Mouse (Mus musculus) testis, adult 2 months (tissue): ENCODE measurements around the gene Tfcp2. TPM values are rescaled to one million over a fixed set of nuclear protein-coding genes. Genes with fewer than 3 reads are reported as not detected.
A peak's percentile ranks its signal among the peaks of the same experiment; 100 is the strongest.

Experiments used
- H3K27ac ChIP-seq: fragments of 200-500 bp; 2 replicates; pipeline ENCODE4 v1.5.1; 2012; ENCODE audit warnings: low read depth, low read length; ENCODE audit not compliant: control insufficient read depth, insufficient read depth
- H3K27me3 ChIP-seq: fragments of 200-500 bp; 2 replicates; pipeline ENCODE4 v1.6.1; 2012; ENCODE audit warnings: mild to moderate bottlenecking, low read length, moderate library complexity; ENCODE audit not compliant: control insufficient read depth, insufficient read depth
- H3K36me3 ChIP-seq: fragments of 200-500 bp; 2 replicates; pipeline ENCODE4 v1.6.1; 2012; ENCODE audit warnings: mild to moderate bottlenecking, low read length; ENCODE audit not compliant: control insufficient read depth, insufficient read depth
- H3K4me1 ChIP-seq: fragments of 200-500 bp; 2 replicates; pipeline ENCODE4 v1.6.1; 2012; ENCODE audit warnings: low read length; ENCODE audit not compliant: control insufficient read depth, insufficient read depth
- H3K4me3 ChIP-seq: fragments of 200-500 bp; 2 replicates; pipeline ENCODE4 v1.5.1; 2012; ENCODE audit warnings: low read depth, mild to moderate bottlenecking, low read length, moderate library complexity, mixed read lengths; ENCODE audit not compliant: control insufficient read depth
- CTCF ChIP-seq: fragments of 200-500 bp; IDR thresholded peaks from 2 replicates; pipeline ENCODE4 v1.5.1; 2012; ENCODE audit warnings: low read depth, mild to moderate bottlenecking, inconsistent platforms, low read length, moderate library complexity; ENCODE audit not compliant: control insufficient read depth, insufficient read depth, insufficient replicate concordance
- POLR2A ChIP-seq: fragments of 200-500 bp; IDR thresholded peaks from 2 replicates; pipeline ENCODE4 v1.6.1; 2012; ENCODE audit warnings: low read depth, mild to moderate bottlenecking, inconsistent platforms, low read length, moderate library complexity; ENCODE audit not compliant: control insufficient read depth
- polyA plus RNA-seq: library from polyadenylated mRNA; depleted of rRNA; stranded (reverse); fragments of >200 nt; gene quantifications from 2 replicates; pipeline ENCODE4 v1.2.3, GENCODE M21; 2012; rRNA removed

Tfcp2 gene
- polyA plus RNA-seq = 10.4 and 11.3 TPM in 2 replicates

DNA sequence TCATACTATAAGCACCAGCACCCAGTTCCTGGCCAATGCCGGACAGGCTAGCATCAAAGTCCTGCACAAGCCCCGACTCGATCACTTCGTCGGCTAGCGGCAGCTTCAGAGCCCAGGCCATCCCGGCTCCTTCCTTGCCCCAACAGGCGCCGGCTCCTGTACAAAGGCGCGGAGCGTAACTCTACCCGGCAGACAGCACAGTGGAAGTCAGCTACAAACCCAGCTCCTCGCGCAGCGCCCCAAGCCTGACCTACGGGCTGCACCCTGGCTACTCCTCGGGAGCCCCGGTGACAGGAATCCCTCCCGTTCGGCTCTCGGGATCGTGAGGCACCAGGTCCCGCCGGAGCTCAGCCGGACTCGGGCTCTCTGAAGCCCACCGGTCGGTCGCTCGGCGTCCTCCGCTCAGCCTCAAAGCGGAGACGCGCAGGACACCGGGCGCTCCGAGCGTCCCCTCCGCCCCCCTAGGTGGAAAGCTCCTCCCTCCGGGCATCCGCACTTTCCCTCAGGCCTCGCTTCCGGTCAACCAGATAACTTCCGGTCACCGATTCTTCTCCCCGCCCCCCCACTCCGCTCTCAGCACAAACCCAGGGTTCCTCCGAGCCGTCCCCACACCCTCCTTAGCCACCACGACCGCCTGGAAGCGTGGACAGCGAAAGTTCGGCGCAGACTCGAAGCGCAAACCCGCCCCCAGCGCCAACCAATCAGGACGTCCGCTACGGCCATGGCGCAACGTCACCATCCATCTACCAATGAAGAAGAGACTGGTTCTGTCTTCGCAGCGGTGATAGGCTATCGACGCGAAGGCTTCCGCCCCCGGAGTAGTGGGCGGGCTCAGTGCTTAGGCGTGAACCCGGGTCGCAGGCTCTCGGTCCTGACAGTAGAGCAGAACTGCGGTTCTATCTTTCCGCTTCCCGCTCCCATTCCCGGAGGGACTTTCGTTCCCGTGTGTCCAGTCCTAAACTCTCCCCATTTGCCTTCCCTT is at the start of gene Tfcp2:
TSS of gene Tfcp2 (minus strand) at position 683 of the 982 bp plus-strand sequence.
- H3K4me3 ChIP-seq = peak within 1 kb of the TSS; percentile 89
- no peaks in the 10 kb centered on the region for H3K4me1 ChIP-seq
- H3K27ac ChIP-seq = peak within 1 kb of the TSS; percentile 88
- H3K27me3 ChIP-seq = no peaks in the 10 kb centered on the region
- H3K36me3 ChIP-seq = no peaks in the 10 kb centered on the region
- TF ChIP-seq CTCF (no peak), POLR2A (peak; percentile 89)

DNA sequence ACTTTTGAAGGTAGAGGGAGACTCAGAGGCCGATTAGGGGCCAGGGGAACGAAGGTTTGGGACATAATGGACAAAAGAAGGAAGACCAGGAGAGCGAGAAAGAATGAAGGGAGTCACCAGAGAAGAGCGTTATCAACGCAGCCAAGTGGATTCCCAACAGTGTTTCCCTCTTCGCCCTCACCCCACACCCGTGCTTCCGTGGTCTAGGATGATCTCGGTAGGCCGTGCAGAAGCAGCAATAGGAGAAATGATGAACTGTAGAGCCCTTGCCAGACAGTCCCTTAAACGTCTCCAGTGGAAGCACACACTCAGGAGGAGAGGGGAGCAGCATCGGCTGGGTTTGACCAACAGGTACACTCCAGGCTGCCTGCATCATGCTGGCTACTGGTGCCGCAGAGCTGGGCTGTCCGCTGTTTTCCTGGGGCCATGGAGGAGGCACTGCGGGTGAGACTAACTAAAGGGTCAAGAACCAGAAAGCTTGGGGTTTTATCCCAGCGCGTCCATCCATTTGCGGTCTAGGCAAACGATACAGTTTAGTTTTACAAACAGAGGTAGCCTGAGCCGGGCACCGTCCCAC is 49.0 kb upstream of the Tfcp2 start:
- H3K27ac ChIP-seq = no peak overlapping the region
- no peaks in the 10 kb centered on the region for H3K27me3 ChIP-seq
- H3K4me1 ChIP-seq = peaks cover 20% of the 10 kb centered on the region
- TF ChIP-seq CTCF = no peak
- TF ChIP-seq POLR2A = 0 out of 2 replicates have a peak, but pooled peaks have one; percentile 7
- no peaks in the 10 kb centered on the region for H3K36me3 ChIP-seq
- peak overlapping the region; percentile 71 for H3K4me3 ChIP-seq

DNA sequence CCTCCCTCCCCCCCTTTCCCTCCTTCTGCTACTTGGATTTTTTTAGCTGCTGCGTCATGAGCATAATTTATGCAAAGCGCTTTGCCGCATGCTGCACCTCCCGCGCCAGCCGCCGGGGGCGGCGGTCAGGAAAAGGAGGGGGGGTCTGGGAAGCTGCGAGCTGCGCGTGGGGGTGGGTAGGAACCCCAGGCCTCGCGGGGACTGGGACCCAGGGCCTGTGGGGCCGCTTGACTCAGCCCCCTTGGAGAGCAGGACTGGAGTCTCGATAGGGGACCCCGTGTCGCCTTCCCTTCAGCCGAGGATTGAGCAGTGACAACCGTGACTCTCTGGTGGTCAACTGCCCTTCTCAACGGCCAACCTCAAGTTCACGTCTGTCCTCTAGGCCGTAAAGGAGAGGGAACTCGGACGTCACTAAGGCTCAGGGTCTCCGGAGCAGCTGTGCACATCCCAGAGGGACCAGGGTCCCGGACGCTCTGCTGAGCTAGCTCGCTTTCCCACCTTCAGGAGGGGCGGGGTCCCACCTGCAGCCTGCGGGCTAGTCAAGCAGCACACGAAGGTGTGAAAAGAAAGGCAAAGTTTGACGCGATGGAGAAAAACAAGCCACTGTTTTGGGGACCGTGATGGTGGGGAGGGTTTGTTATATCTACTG is 48.4 kb upstream of the Tfcp2 start:
- peak overlapping the region; percentile 71 for H3K4me3 ChIP-seq
- no peaks in the 10 kb centered on the region for H3K27me3 ChIP-seq
- TF ChIP-seq CTCF = no peak
- 0 out of 2 replicates have a peak, but pooled peaks have one; percentile 10 for TF ChIP-seq POLR2A
- peaks cover 17% of the 10 kb centered on the region for H3K4me1 ChIP-seq
- H3K36me3 ChIP-seq = no peaks in the 10 kb centered on the region
- no peak overlapping the region for H3K27ac ChIP-seq

DNA sequence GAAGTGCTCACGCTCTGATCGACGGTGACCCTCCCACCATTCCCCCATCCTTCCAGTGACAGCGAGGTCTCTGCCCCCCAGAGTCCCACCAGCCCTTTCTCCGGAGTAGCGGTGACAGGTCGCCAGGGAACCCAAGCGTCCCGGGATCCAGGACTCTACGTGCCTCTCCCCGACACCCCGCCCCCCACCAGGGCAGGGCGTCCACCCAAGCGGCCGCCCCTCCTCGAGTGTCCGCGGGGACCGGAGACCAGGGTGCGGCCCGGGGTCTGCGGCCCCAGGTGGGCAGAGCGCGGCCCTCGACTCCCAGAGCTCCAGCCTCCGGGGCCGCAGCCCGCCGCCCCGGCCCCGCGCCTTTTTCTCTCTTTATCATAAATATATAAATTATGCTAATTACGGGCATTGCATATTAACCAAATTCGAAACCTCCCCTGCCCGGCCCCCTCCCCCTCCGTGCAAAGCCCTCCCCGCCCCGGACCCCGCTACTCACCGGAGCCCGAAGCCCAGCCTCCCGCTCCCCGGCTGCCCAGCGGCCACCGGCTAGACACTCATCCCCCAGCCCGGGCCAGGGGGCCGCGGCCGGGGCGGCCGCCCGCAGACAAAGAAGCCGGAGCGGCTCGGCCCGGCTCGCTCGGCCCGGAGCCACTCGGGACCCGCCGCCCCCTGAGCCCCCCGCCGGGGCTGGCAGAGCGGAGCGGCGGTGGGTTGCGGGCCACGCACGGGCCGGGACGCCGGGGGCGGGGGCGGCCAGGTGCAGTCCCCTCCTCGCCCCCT is 47.7 kb upstream of the Tfcp2 start, which contains the start of gene Pou6f1:
TSS of gene Pou6f1 (minus strand) at position 709 of the 771 bp plus-strand sequence.
- Histone ChIP-seq H3K36me3 (no peaks in the 10 kb centered on the region), H3K27me3 (no peaks in the 10 kb centered on the region), H3K4me1 (peaks cover 17% of the 10 kb centered on the region), H3K4me3 (peak within 1 kb of the TSS; percentile 71), H3K27ac (no peak within 1 kb of the TSS)
- TF ChIP-seq POLR2A (no peak), CTCF (no peak)

DNA sequence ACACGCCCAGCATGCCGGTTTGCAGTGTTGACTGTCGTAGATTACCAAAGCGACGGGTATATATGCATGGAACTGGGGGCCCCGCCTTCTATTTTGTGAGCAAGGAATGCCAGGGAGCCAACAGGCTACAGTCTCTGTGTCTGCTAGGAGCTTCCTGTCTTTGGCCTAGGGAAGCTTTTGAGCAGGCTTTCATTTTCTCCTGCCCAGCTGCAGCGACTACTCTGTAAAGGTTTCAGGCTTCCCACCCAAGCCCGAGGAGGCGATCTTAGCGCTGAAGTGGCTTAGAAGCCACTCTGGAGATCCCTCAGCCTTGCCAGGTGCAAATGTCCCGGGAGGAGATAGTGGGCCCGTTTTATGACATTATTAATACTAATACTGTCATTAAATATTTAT is 47.1 kb upstream of the Tfcp2 start:
- H3K27ac ChIP-seq = no peak overlapping the region

DNA sequence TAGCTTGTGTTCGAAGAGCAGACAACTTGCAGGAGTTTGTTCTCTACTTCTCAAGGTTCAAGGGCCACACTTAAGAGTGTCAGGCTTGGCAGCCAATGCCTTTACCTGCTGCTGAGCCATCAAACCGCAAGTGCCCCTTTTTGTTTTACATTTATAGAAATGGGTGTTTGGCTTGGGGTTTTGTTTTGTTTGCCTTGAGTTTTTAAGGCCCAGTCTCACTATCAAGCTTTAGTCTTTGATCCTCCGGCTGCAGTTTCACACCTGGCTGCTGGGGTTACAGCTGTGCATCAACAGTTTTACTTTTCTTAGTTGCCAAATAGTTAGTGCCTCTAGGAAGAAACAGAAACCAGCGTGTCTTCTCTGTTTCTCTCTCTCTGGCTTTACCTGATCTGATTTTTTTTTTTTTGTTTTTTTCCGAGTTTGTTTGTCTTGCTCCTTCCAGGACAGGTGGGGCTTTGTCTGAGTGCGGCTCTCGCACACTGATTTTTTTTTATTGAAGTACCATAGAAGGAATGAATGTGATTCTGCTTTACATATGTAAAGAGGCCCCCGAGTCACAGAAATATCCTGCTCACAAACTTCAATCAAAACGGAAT is 46.6 kb upstream of the Tfcp2 start:
- TF ChIP-seq POLR2A = no peak
- no peak for TF ChIP-seq CTCF
- Histone ChIP-seq H3K36me3 (no peaks in the 10 kb centered on the region), H3K27me3 (no peaks in the 10 kb centered on the region), H3K4me1 (peaks cover 17% of the 10 kb centered on the region), H3K4me3 (peak overlapping the region; percentile 64; the same call in 1 of the 2 replicates), H3K27ac (no peak overlapping the region)

More for the DNA sequence above, 47.1 kb upstream of the Tfcp2 start:
- peaks cover 17% of the 10 kb centered on the region for H3K4me1 ChIP-seq
- no peaks in the 10 kb centered on the region for H3K27me3 ChIP-seq
- no peak for TF ChIP-seq CTCF
- no peak for TF ChIP-seq POLR2A
- H3K4me3 ChIP-seq = peak overlapping the region; percentile 64
- no peaks in the 10 kb centered on the region for H3K36me3 ChIP-seq
